Mouse (Mus musculus) spleen, adult 18-20 months (tissue): ENCODE data around the gene Map3k10.

ENCODE experiments used
- DNase-seq, 2 experiments: peaks; one replicate each; pipeline ENCODE4 v3.0.0; 2022; ENCODE audit warnings: mixed read lengths in 2 of 2

Gene Map3k10

DNA sequence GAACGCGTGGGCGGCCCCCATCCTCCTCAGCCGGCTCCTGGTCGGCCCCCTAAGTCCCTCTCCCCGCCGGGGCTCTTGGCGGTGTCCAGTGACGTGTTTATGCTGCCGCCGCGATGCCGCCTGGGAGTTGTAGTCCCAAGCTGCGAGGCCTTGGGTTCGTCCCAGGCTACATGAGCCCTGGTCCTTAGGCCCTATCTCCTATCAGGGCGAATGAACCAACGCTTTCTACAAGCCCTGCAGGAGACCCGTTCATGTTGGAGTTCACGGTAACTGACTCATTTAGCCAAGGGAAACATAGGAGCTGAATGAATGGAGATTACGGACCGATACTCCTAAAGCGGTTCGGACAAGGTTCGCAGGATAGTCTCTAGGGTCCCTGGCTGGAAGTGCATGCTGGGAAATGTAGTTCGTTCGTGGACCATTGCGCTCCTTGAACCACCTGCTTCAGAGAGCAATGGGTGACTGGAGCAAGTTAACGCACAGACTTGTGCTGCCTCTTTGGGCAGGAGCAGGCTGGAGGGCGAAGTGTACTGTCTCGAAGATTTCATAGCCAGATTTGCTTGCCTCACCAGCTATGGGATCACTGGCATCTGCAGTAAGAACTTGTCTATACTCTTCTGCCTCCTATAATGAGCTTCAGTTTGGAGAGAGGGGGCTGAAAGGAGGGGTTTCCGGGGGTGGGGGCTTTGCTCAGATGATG, at the start of gene Map3k10:
TSS of gene Map3k10 (minus strand) at position 77 of the 700 bp plus-strand sequence.
- peak; percentile 85 to 93 for DNase-seq

DNA sequence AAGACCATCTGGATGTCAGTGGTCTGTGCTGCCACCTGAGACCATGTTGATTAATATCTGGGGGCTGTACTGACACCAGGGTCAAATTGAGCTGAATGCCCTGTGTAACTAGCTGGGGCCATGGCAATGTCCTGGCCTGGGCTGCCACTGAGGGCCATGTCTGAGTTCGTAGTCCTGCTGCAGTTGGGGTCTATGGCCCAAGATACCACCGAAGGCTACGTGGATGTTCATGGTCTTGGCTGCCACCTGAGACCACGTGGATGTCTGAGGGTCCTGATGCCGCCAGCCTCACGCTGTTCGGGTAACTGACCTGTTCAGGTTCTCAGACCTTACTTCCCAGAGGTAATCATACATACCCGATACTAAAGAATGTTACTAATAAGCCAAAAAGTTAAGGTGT, 47.6 kb upstream of the Map3k10 start:
- DNase-seq, result no peak

DNA sequence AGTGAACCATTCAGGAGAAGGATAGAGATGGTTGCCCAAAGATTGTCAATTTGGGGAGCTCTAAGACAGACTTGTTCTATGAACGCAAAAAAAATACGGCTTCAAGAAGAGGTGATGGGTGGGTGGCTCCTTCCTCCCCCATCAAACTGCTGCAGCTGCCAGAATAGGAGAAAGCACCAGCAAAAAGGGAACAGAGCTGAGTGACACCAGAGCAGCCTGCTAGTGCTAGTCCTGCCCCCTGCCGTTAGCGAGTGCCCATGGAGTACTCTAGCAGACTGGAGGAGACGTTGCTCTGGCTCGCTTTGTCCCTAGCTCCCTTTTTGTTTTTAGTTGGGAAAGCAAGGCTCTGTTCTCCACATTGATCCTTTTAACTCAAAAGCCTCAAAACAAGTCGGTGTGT, 36.0 kb upstream of the Map3k10 start:
- DNase-seq, result no peak

DNA sequence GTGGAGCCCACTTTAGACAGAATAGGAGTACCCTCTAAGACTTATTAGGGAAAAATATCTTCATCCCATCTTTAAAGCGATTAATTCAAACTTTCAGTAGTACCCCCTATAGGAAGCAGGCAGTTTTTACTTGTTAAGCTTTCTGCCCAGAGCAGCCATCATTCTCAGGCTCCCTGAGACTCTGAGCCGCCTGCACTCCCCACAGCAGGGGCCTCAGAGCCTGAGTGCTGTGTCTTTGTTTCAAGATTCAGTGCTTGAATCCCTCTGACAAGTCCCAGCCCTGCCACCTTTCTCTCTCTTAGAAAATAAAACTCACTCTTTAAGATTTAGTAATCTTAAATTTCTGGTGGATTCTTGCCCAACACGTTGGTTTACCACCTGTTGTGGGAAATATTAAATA, 22.3 kb upstream of the Map3k10 start:
- no peak for DNase-seq

DNA sequence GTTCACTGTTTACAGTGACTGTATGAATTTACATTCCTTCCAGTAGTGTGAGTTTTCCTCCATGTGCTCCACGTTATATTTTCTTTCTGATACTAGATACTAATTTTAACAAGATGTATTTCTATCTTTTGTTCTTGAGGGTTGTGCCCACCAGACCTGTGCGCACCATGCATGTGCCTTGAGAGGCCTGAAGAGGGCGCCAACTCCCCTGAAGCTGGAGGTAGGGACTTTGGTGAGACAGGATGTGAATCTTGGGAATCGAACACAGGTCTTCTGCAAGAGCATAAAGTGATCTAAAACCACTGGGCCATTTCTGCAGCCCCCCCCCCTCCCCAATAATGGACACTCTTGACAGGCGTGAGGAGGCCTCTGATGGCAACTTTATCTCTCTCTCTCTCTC, 16.7 kb upstream of the Map3k10 start:
- peak in 1 of 2 experiments; percentile 32 for DNase-seq

DNA sequence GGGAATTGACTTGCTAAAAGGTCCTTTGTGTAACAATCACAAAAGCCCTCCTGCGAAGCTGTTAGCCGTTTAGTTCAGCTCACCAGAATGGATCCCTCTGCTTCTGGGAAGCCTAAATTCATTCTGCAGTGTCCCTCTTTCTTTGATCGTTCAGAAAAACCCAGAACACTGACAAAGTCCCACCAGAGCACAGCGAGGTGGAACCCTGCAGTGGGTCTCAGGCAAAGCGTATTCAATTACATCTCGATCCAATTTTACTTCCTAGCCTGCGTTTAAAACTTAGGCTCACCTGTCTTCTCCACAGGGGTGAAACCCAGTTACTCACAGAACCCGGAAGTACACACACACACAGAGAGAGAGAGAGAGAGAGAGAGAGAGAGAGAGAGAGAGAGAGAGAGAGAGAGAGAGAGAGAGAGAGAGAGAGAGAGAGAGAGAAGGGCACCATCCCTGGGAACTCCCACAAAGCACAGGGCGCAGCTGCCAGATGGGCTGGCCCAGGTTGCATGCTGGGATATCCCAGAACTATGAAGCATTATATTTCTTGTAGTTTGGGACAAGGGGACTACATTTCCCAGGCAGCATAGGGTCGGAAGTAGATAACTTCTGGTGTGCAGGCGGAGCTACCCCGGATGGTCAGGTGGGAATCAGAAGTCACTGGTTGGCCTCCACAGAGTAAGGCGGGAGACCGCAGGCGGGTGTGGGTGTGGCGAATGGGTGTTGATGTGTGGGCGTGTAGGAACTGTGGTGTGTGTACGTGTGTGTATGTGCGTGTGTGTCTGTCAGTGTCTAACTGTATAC, 14.6 kb upstream of the Map3k10 start, which contains the start of gene Zfp607b:
TSS of gene Zfp607b (plus strand) at position 526 of the 798 bp plus-strand sequence.
- peak; percentile 84 to 90 for DNase-seq

DNA sequence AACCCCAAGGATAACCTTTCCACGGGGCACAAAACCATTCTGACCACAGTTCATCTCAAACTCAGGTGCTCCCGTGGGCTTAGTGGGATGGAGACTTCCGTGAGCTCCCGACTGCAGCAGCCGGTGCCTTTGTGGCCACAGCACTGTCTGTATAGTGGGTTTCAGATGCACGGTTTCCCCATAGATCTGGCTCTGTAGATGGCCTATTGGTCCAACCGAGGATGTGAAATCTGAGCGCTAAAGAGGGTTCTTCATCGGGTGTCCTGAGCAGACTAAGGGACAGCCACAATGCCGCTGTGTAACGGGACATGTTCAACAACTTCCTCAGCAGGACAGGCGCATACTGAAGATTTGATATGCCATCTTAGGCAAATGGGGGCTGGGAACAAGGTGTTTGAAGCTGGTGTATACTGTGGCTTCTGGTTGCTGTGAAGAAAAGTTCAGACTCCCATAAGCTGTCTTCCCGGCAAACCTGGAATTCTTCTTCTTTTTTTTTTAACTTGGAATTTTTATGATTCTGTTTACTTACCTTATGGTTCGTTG, 13.9 kb upstream of the Map3k10 start:
- no peak for DNase-seq

DNA sequence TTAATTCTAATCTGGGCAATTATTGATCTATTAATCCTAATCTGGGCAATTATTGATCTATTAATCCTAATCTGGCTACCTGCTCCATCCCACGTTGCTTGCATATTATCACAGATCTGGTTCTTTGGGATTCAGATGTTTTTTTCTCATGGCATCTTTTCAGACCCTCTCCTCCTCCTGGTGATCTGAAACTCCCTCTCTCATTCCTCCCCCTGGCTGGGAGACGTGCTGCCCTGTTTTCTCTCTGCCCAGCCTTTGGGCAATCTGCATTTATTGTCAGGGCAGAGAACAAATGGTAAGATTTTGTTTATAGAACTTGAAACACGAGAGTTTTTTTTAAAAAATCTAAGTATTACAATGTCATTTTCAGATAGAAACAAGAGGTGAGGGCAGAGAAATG, 13.4 kb upstream of the Map3k10 start:
- no peak for DNase-seq

DNA sequence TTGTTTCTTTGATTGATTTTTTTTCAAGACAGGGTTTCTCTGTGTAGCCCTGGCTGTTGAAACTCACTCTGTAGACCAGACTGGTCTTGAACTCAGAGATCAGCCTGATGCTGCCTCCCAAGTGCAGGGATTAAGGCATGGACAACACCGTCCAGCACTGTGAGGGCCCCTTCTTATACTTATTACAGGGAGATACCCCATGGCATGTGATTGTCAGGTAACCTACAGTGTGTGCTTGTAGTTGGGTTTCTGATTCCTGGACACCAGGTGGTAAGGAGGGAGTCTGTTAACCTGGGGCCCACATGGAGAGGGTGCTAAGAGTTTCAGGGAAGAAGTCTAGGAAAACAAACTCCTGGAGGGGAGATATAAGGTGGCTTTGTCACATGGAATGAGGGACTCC, 12.6 kb upstream of the Map3k10 start:
- no peak for DNase-seq

DNA sequence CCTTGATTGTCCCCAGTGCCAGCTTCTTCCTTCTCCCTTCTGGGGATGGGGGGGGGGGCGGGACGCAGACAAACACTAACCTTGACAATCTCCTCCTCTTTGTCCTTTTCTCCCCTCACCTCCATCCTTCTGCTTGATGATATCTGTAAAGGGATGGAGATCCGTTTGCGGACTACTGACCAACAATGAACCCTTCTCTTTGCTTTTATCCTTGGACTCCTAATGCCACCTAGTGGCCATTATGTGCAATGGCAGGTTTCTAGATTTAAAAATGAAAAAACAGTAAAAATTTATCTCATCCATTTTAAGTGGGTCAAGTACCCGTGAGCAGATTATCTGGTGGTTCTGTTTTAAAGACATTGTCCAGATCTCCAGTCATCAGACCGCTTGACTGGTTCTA, 11.3 kb upstream of the Map3k10 start:
- DNase-seq, result no peak

DNA sequence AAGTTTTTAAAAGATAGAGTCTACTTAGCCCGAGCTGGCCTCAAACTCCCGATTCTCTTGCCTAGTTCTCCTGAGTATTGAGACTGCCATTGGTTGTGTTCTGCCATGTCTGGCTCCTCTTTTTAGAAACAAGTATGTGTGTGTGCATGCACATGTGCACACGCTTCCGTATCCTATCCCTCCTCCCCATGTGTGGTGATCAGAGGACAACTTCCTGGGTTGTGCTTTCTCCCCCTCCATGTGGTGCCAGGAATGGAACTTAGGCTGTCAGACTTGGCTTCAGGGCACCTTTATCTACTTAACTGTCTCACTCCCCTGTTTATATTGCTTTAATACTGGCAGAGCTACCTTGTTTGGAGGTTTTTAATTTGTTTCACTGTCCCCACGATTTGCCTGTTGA, 10.8 kb upstream of the Map3k10 start:
- DNase-seq, result no peak

DNA sequence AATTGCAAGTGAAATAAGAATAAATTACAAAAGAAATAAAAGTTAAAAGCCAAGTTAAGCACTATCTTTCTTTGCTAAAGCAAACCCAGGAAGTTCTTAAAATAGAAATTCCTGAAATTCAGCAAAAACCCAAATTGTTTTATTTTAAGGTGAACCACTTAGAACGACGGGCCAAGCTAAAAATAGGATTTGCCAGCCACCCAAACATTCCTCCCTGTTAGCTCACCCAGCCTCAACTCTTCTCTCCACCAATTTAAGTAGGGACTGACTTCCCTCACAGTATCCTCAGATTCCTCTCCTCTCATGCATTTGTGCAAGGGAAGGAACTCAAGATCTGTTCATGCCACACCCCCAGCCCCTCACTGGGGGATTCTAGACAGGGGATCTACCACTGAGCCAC, 8.8 kb upstream of the Map3k10 start:
- no peak for DNase-seq

DNA sequence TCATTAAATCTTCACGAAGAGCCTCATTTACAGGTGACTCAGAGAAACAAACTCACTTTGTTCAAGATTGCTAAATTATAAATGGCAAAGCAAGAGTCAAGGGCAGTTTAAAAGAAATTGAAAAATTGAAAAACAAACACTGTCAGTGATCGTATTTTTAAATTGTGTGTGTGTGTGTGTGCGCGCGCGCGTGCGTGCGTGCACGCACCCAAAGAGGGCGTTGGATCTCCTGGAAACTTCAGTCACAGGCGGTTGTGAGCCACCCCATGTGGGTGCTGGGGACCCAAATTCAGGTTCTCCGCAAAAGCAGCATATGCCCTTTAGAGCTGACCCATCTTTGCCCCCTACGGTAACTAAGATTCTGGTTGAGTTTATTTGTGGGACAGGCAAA, 819 bp upstream of the Map3k10 start:
- no peak for DNase-seq

DNA sequence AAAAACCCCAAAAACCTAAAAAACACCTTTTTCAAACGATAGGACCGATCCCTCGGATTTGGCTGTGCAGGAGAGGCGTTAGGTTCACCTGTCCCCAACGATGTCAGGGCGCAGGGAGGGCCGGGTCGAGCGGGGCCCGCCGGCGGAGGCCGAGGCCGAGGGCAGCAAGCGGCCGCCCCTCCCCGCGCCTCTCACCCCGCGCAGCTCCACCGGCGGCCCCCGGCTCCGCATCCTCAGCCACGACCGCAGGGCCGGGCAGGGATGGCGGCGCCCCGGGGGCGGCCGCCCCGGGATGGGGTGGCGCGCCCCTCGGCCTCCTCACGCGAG, 240 bp downstream of the Map3k10 start:
- no peak for DNase-seq

DNA sequence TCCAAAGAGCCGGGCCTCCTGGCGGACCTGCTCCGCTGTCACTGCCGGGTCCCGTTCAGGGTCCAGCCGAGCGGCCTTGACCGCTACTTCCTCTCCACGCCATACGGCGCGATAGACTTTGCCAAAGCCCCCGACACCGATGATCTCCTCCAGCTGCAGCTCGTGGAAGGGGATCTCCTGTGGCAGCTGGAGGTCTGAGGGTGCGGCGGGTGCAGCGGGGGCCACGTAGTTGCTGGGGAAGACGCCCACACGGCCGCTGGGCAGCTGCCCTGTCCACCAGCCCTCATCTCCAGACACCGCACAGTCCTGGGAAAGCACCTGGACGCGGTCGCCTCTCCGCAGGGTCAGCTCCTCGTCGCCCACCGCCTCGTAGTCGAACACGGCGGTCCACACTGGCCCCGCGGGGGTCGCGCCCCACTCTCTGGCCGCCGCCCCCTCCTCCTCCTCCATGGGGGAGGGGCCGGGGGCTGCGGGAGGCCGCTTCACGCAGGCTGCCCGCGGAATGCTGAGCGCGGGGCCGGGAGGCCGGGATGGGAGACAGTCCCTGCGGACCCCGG, 745 bp downstream of the Map3k10 start:
- peak in 1 of 2 experiments; percentile 30 for DNase-seq

DNA sequence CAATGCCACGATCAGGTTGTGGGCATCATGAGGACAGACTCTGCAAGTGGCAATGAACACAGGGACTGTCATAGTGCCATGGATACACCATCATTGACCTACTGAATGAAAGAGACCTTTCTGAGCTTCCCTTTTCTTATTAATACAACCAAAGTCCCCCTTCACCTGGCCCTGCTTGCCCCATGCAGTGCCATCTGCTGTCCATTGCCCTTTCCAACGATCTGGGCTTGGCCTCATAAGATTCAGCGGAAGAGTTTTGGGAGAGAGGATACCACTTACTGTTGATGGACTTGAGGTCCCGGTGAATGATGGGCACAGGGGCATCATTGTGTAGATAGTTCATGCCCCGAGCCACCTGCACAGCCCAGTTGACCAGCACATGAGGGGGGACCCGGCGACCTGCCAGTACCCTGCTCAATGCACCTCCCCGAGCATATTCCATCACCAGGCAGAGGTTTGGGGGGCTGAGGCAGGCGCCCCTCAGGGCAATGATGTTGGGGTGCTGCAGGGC, 1.3 kb downstream of the Map3k10 start:
- no peak for DNase-seq

DNA sequence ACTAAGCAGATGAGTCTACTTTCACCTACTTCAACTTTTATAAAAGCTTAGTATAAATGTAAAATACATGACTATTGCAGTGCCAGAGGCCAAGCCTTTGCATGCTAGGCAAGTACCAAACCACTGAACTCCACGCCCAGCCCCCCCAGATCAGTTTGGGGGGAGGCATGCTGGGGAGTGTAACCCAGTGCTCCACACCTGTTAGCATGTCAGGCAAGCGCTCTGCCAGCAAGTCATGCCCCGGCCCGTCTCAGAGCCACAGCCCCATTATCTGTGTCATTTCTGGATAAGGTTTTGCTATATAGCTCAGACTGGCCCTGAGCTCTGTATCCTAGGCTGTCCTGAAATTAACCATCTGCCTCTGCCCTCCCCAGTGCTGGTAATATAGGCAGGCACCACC, 12.4 kb downstream of the Map3k10 start:
- no peak for DNase-seq

DNA sequence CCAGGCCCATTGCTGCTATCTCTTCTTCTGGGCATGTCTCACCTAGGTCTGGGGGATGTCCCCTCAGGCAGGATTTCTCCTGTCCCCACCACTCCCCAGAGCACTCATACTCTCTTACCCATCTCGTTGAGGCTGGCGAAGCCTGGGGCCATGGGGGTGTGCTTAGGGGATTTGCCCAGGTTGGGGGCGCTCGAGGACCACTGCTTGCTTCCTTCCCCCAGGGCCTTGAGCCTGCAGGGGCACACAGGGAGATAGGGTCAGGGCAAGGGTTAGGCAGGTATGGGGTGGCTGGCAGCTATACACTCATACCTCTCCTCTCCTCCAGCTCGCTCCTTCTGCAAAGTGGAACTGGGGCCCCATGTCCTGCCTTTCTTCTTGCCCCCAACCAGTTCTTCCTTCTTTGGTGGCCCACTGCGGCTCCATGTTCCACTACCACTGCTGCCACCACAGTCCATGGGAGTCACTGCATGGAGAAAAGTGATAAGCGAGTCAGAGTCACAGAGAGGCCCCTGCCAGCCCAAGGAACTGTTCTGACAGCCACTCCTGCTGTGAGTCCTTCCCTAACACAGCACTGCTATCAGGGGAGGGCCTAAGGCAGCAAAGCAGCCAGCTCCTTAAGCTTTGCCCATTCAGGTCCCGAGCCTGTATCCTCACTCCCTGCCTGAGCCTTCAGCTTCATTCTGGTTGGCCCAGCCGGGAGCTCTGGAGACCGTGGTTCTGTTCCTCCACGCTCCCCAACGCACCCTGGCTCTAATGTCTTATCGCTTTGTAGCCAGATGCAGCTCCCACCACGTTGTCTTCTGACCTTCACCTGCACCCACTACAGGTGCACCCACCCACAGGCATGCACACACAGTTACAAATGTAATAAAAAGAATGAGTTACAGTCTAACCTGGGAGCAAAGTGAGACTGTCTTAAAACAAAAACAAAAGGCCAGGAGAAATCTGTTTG, 15.4 kb downstream of the Map3k10 start:
- no peak for DNase-seq

DNA sequence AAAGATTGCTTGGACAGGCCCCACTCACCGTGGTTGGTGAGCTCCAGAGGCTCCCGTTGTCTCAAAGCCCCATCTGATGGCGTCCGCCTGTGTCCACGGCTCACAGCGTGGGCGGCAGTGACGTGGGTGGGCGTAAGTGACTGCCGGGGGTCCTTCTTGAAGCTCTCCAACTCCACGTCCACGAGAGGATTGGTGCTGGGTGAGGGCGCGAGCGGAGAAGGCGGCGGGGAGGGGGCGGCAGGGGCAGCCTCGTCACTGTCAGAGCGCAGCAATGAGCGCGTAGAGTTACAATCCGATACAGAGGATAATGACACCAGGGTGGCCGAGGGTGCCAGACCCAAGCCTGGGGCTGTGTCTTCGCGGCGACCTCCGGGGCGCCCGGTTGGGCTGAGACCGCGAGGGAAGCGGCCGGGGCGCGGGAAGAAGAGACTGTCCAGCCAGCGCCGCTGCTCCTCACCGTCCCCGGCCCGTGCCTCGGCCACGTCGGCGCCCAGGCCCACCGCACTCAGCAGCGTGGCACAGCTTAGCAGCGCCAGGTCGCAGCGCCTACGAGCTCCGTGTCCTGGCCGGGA, 16.5 kb downstream of the Map3k10 start:
- no peak for DNase-seq

DNA sequence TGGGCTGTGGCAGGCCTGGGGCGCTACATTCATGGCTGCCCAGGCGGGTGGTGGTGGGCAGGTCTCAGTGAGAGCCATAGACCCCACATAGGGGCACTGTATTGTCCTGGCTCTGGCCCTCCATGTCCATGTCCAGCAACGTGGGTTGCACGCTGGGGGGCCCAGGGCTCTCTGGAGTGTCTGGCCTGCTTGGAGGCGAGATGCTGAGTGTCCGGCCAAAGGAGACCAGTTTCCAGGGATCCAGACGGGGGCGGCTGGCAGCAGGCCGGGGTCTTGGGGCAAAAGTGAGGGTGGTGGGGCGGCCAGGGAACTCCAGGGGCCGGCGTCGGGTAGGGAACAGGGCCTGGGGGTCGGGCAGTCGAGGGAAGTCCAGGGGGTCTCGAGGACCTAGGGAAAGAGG, 17.8 kb downstream of the Map3k10 start:
- DNase-seq, result no peak

DNA sequence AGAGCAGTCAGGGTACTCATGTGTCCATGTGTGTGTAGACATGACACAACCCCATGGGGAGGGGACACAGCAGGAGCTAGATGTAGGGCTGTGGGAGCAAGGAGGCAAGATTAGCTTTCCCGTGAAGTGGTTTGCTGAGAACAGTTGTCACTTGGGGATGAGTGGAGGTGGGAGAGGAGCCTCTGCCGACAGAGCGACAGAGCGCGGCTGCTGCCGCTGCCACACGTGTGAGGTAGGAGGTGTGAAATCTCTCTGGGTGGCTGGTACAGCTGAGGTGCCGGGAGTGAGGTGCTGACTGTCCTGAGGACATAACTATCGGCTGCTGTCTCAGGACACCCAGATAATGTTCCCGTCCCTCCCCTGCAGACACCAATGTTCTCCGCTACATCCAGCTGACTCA, 18.9 kb downstream of the Map3k10 start:
- DNase-seq, result no peak
